Mouse (Mus musculus) thymus, postnatal 36 days (tissue): Measurements from ENCODE around the gene 4933425L06Rik.
A peak's percentile ranks its signal among the peaks of the same experiment; 100 is the strongest.

ENCODE experiments used
- DNase-seq, 2 experiments: peaks; one replicate each; pipeline ENCODE4 v3.0.0; 2022; ENCODE audit warnings: mixed read lengths in 2 of 2

4933425L06Rik gene

DNA sequence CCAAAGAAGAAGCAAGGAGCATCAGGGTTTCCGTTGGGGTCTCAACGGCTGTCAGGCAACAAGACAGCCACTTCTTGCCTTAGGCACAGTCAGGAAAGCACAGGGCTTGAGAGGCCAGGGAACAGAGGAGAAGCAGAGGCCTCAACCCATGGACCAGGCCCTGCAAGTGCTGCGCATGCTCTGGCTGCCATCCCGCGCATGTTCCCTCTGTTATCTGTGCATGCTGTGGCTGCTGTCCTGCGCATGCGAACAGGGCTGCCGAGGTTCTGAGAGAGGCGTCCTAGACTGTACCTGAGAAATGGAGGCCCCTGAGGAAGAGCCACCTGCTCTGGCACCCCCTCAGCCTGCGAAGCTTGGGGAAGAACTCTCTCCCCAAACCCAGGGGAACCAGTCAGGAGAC is at the start of gene 4933425L06Rik:
4933425L06Rik (plus strand) TSS at position 261 of the 400 bp plus-strand sequence.
- DNase-seq, result no peak

DNA sequence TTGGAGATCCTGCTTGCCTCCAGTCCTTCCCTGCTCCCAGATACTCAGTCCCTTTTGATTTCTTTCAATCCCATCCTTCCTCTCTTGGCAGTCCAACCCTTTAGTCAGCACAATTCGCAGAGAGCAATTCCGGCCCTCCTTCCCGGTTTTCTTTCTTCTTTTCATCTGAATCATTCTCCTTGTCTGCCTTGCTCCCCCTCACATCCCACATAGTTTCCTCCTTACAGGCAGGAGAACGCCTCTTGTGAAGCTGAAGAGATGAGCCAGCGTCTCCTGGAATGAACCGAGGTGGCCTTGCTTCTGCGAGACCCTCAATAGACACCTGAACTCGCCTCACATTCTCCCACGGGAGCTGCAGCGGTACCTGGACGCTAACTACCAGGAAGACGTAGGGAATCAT is 44.1 kb upstream of the 4933425L06Rik start:
- no peak for DNase-seq

DNA sequence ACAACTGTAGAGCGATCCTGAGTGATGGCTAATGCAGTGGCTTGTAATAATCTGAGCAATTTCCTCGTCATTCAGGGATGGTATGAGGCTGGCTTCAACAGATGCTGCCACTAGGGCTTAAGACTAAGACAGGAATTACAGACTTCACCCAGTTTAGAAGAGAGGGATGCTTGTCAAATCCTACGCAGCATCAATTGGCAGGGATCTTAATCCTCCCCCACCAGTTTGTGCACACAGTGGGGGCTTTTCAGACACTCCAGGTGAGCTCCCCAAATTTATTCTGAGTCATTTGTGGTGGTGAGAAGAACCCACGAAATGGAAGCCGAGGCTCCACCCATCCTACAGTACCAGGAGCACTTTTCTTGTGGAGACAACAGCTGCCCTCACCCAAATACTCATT is 43.6 kb upstream of the 4933425L06Rik start:
- no peak for DNase-seq

DNA sequence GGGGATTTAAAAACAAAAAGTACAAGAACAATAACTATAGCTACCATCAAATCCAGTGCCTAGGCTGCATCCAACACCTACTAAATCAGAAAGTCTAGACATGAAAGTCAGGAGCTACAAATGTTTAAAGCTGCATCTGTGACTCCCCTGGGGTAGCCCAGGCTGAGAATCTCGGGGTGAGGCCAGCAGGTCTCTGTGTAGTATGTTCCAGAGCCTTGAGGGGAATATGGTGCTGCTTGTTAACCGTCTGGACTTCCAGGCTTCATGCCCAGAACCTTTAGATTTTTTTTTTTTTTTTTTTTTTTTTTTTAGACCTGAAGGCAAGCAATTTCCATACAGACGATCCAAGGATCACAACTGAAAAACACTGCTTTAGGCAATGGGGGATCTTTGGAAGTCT is 38.0 kb upstream of the 4933425L06Rik start:
- DNase-seq, result no peak

DNA sequence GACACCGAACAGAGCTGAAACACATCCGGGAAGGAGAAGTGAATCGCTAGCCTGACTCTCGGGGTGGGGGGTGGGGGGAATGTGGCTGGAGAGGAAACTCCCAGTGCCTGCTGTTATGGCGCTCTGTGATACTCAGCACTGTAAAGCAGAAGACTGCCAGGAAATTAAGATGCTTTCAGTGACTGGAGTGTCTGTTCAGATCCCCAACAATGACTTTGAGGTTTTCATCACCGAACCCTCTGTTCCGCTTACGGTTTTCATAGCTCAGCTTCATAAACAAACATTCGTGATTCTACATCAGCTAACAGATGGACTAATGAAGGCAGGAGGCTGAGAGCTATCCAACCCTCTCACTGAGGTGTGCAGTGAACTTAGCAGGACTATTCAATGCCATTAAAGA is 34.5 kb upstream of the 4933425L06Rik start:
- DNase-seq, result no peak

DNA sequence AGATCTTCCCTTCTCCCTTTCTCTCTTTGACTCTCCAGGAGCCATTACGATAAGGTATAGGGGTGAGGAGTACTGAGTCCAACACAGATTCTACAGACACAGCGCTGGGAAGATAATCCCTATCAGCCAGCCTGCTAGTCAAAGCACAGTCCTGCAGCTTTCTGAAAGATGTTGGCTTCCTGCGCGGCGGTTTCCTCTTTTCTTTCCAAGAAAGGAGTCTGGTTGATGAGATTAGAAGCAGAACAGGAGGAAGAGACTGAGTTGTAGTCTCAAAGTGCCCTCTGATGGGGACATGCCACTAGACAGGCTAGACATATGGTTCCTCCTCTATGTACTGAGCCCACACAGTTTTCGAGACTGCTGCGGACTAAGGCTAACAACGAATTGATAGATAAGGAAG is 33.3 kb upstream of the 4933425L06Rik start:
- DNase-seq, result no peak

DNA sequence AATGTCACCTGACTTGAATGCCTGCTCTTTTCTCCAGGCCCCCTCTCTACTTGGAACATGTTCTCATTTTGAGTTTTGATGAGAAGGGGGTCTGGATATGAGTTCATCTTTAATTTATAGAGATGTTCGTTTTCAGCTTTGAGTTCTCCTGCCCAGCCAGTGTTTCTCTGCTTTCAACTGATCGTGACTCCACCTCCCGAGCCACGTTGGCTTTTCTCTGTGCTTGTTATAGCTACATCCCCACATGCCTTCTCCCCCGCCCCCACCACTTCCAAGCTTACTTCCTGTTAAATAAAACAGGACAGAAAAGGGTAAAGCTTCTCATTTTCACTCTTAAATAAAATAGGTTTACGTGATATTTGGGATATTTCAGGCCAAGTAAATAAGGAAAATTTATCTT is 30.5 kb upstream of the 4933425L06Rik start:
- DNase-seq, result no peak

DNA sequence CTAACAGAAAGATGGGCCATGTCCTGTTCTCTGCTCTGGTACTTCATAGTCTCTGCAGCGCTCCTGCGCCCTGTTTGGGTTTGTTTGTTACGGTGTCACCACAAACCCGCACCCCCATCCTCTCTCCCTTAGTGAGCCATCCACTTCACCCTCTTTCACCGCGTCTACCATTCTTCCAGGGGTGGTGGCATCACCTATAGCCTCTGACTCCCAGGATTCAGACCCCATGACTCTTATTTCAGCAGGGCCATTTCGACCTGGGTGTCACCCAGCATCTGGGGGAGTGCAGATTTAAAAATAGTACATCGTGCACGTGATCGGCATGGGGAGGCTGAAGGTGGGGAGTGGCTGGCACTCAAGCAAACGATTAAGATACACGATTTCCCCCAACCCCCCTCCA is 28.3 kb upstream of the 4933425L06Rik start:
- DNase-seq, result no peak

DNA sequence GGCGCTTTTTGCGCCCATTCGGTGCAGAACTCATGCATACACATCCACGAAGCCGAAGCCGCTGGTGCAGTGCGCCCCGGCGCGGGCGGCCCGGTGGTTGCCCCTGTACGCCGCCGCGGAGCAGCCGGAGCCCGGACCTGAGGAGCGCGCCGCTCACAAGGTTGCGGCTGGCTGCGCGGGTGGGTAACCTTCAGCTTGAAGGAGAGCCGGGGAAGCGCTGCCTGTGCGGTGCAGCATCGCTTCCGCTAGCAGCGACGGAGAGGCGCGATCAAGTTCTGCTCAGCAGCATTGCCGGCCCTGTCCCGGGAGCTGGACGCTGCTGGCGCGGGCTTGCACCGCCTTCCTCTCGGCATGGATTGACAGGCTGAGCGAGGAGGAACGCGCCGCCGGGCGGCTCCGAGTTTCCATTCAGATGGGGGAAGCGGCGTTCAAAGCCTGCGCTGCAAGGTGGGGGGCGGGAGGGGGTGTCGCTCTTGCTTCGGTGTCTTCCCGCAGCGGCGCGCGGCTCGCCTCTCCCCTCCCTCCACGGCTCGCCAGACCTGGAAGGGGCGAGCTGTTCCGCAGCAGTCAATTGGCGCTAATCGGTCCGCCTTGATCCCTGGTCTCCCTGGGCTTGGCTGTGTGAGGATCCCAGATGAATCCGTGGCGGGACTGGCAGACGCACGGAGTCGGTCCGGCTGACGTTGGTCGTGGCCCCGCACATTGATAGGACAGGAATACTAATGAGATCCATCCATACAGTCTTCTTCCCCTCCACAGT is 27.6 kb upstream of the 4933425L06Rik start, which contains the start of gene Rgs7bp:
Rgs7bp (minus strand) TSS at position 750 of the 760 bp plus-strand sequence.
- peak; percentile 58 to 66 for DNase-seq

DNA sequence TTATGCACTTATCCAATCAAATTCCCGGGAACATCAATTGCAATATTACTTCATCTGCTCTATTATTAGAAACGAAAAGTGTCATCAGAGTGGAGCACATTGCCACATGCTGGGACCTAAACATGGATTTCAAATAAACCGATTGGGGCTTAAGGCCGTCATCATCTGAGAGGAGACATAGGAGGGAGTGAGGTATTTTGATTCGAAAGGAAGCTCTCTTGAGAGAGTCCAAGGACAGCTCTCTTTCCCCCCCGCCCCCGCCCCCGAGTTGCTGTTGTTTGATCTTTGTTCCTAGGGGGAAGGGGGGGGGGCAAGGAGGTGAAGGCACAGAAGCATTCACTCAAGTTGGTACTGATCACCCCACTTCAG is 27.0 kb upstream of the 4933425L06Rik start:
- DNase-seq, result no peak

DNA sequence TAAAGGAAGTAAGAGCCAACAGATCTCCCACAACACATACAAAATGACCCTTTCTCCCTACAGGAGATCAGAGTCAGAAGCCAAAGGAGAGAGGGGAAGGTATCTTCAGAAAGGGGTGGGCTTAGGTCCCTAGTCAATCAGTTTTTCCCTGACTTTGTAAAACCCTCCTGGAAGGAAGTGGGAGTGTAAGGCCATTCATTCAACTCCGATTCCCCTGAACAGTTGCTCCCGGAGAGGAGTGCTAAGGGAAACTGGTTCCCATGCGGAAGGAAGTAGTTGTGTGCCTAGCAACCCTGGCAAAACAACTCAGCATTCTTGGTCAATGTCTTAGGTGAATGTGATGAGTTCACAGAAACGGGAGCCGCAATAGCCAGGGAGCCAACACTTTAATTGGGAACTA is 26.5 kb upstream of the 4933425L06Rik start:
- no peak for DNase-seq

DNA sequence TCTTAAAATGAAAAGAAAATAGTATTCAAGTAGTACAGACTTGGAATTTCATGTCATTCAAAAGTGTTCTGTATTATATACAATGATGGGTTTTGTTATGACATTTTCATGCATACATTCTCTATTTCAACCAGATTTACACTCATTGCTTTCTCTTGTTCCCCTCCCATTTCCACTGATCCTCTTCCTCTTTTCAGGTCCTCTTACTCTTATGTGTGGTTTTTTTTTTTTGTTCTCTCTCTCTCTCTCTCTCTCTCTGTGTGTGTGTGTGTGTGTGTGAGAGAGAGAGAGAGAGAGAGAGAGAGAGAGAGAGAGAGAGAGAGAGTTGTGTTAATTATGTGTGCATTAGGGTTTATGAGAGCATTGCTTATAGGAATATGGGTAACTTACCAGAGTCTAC is 15.8 kb upstream of the 4933425L06Rik start:
- no peak for DNase-seq

DNA sequence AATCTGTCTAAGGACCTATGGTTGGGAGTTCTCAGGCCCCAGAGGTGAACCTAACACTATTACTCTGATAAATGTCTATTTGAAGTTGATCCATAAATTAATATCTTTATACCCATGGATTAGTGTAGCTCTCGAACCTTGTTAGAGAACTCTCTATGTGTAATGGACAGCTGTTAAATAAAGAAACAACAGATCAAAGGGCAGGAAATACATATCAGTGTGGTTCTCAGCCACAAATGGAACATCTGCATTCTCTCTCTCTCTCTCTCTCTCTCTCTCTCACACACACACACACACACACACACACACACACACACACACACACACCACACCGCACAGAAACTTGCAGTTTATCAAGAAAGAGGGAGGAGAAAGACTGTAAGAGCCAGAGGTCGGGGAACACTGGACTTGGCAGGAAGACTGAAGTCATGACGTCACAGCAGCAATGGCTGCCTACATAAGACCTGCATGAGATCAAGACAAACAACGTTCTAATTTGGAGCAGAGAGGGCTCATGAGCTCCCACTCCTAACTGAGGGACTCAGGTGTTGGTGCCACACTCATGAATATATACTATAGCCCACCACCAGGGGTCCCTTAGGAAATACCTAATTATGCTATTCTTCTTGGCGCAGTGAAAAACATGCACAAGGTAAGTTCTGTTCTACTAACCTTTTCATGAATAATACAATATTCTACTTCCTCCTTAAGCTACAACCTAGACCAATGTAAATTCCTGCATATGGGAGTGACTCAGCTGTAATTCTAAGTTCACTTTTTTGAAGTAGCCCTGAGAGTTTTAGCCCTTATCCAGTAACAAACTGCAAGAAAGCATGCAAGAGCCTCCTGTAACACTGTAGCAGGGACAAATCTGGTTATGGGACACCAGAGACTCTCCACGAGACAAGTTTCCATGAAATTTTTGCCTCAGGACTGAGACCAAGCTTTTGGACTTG is 14.8 kb upstream of the 4933425L06Rik start:
- peak in 1 of 2 experiments; percentile 8 for DNase-seq

DNA sequence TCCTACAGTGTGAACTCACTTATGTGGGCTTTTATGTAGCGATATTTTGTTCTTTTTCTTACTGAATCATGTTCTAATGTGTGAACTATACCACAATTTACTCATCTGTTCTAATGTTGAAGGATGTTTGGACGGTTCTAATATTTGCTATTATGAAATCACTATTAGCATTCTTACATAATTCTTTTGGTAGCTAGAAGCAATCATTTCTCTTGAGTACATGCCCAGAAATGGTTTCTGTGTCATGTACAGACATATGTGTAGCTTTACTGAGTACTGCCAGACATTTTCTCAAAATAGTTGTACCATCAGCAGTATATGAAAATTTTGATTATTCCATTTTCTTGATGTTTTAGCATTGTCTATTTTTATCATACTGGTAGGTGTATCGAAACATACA is 7.4 kb downstream of the 4933425L06Rik start:
- DNase-seq, result no peak

DNA sequence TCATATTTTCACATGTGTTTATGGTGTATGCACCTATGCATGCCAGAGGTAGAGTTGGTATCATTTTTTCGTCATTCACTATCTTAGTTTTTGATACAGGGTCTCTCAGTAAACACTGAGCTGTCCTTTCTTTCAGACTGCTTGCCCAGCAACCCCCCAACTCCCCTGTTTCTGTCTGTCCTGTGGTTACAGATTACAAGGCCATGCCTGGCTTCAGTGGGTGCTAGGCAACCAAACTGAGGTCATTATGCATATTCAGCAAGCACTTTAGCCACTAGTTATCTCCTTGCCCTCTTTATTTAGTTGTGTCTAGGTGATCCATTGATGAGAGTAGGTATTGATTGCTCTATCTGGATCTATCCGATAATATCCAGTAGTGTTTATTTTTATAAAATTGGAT is 14.4 kb downstream of the 4933425L06Rik start:
- DNase-seq, result no peak

DNA sequence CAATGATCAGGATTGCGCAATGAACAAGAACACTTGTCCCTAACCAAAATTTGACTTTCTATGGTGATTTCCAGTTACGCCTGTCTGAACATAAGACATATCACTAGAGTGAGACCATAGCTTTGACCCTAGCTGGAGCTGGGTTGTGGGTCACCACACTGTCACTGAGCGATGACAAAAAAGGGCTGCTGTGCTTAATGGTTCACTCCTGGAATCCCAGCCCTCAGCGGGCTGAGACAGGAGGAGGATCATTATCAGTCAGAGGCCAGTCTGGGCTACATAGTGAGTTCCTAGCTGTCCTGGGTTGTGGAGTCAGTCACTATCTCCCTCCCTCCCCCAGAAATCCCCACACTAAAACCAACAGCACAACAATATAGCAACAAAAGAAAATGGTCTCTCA is 18.8 kb downstream of the 4933425L06Rik start:
- DNase-seq, result no peak

DNA sequence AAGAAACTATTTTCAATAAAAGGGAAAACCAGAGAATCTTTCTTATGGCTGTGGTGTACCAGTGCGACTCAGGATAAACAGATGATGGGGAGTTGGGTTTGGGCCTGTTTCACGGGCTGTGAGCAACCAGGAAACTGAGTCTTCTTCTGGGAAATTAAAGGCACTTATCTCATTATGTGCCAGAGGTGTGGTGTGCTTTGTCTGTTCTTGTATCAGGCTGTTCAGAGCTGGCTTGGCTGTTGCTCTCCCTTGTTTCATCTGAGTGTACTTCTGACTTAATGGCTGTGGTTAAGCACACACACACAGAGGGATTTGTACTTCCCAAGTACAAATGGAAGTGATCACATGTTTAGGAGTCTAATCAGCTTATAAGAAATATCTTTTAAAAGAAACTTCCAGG is 22.5 kb downstream of the 4933425L06Rik start:
- DNase-seq, result no peak

DNA sequence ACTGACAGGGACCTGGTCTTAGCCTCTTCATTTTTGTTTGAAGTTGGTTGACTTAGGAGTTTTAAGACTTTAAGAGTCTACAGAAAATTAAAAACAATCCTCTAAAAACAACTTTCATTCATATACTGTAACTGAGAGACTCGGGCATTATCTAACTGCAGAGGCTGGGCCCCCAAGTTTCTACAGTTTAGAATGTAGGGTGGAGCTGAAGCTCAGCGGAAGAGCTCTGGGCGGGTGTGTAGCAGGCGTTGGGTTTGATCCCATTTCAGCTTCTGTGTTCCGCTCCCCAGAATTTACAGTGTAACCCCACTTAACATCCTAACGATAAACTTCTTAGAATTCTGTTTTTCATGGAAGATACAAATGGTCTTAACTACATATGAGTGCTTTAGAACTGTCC is 29.7 kb downstream of the 4933425L06Rik start:
- DNase-seq, result no peak

DNA sequence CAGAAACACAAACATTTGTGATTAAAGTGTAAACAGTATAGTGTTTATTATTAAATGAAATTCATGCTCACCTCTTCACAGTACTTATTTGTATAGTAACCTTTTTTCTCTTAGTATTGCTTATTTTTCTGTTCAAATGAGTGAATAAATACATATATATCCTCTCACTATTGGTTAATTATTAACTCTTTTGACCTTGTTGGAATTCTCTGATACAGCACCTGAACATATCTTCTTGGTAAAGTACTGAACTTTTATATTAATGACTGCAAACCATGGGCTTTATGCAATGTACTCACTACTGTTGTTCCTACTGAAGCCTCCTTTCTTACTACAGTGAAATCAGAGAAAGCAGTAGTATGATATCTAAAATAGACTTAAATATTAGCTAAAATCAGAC is 39.7 kb downstream of the 4933425L06Rik start:
- DNase-seq, result no peak

DNA sequence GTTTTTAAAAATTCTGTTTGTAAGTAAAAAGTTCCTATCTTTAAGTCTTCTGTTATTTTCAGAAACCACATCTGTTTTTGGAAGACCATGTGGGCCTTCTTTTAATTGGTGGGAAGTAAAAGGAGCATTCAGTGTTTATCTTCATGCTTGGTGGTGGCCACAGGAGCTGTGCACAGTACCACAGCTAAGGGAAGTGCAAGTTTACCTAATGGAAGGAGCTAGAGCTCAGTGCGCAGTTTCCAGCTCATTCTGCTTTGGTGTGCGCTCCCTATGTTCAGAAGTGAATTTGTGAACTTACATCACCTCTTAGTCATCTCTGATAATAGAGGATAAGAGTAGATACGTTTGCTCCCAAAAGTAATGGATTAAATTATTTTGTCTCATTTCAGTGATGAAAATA is 40.2 kb downstream of the 4933425L06Rik start:
- DNase-seq, result no peak

DNA sequence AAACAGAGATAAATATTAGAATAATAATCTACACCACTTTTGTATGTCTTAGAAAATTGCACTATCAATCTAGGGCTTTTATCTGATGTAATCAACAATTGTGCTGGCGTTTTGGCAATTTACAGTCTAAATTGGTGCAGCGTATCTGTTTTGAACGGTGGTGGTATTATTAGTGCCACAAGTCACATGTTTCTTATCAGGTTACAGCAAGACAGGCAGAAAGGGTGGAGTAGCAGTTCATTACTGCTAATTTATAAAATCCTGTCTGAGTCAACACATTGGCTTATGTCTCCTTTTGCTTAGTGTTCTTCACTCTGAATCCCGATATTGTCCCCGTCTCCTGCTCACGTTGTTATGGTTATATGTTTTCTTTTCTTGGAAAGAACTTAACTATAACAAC is 48.2 kb downstream of the 4933425L06Rik start:
- DNase-seq, result no peak

DNA sequence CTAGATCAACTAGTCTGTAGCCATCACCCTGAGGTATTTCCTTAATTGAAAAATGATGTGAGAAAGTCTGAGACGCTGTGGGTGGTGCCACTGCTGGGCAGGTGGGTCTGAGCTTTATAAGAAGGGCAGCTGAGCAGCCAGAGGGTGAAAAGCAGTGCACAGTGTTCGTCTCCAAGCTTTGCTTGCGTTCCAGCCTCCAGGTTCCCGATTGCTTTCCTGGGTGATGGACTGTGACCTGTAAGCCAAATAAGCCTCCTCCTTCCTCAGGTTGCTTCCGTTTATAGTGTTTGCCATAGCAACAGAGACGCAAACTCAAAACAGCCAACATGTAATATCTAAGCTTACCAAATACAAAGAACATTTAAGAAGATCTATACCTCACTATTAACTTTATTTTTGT is 50.4 kb downstream of the 4933425L06Rik start:
- no peak for DNase-seq

DNA sequence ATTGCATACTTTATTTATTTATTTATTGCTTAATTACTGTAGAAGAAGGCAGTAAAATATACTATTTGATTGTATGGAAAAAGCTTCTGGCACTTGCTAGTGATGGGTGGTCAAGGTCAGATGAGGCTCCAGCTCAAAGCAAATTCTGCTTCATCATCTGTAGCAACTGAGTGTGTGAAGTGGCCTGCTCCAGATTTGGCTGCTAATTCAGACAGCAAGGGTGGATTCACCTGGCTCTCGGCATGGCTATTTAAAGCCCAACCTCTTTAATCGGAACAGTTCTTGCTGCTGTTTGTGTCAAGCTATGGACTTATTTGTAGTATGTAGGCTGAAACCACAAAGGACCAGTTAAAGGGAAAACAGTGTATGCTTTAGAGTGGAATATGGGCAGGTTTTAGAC is 50.9 kb downstream of the 4933425L06Rik start:
- no peak for DNase-seq

DNA sequence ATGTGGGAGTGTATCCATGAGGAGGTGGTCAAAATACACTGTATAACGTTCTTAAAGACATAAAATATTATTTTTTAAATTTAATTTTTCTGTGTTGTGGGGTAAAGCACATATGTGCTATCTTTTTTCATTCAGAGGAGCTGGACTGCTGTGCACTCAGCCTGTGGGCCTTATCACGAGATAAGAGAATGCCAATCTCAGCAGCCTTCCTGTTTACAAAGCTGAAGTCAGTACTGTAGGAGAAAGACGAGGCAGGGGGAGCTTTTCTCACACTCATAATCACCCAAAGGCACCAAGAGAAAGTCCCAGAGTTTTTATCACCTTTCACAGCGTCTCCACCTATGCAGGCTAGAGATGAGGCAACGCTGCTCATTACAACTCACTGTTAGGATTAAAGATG is 52.5 kb downstream of the 4933425L06Rik start:
- DNase-seq, result no peak
